Mouse (Mus musculus) right cerebral cortex, postnatal 4 days (tissue): ENCODE data around the gene Ctnnbip1.

Experiments used
- DNase-seq: peaks from one replicate; pipeline ENCODE4 v3.0.0-alpha.2; 2022

Ctnnbip1 gene

DNA sequence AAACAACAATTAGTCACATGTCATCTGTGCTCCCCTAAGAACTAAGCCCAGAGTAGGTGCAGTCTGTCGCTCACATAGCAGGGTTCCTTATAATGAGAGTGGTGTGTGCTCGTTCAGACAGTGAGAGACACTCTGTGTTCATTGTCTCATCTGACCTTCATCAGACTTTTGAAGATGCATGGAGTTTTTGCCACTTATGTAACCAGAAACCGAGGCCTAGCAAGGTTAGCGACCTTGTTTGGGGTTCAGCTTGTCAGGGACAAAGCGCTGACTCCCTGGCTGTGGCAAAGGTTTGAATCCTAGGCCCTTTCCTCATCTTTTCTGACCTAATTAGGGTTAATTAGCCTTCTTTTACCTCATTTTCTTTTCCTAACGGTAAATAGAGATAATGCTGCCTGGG lies 5.9 kb downstream of the Ctnnbip1 start:
- no peak for DNase-seq

DNA sequence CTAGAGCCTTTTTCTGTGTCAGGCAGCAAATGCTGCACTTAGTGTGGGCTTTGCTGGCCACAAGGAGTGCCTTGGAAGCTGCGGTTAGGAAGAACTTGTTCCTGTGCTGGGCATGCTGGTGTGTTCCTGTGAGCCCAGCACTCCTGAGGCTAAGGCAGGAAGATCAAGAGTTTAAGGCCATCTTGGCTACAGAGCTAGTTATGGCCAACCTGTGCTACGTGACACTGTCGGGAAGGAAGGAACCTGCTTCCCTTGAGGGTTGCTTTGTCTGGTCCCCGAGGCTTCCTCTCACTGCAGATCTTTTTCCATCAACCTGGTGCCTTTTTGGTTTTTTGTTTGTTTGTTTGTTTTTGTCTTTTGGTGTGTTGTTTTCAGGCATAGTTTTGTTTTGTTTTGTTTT lies 7.1 kb downstream of the Ctnnbip1 start:
- DNase-seq, result no peak

DNA sequence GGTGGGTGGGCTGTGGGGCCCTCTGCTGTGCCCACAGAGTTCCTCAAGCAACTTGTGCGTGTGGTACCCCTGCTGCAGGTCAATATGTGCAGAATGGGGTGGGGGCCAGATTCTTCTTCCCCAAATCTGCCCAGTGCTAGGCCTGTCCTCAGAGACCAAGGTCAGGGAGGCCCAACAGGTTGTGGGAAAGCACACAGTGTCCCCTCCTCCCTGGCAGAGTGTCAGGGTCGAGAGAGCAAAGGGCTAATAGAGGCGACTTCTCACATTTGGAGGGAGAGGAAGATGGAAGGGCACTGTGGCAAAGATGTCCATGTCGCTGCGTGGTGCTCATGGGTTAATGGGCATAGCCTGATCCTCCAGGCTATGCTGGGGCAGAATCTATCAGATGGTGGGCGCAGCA lies 7.8 kb downstream of the Ctnnbip1 start:
- no peak for DNase-seq

DNA sequence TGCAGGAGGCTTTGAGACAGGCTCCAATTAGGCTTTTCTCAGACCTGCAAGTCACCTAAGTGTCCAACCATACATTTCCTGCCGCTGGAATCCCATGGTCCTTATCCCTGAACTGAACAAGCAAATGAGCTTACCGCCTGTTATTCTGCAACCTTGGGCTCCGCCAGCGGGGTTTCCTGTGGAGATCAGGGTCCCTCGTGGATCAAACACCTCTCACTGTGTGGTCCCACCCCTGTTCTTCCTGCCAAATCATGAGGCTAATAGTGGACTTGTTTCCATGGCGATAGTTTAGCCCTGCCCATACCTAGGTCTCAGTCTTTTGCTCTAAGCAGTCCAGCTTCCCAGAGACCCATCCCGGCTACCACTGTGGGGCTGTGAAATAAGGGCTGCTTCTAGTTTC lies 8.3 kb downstream of the Ctnnbip1 start:
- DNase-seq, result no peak

DNA sequence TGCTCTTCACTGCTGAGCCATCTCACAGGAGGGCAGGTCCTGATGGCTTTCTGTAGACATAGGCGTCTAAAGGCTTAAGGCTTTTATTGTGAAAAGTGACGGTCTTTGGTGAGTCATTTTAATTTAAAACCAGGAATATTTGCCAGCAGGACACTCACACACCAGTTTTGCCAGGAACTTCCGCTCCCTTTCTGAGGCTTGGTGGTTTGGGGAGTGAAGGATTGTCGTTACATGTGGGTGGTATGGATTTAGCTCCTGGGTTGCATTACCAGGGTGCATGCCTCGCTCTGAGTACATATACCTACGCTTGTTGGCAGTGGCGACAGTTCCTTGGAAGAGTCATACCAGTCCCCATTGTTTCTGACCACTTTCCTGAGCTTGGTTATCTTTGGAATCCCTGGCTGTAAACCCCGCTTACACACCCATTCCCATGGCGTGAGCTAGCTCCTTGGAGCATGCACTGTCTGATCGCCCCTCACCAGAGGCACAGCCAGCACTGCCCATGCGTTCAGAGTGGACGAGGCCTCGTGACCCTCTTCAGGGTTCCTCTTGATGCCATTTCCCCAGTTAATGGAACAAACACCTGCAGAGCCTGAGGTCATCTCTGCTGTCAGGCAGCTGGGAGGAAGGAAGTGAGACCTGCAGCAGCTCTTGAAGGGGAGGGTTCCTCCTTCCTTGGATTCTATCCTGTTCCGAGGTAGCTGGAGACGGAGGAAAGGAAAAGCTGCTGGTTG lies 9.8 kb downstream of the Ctnnbip1 start:
- no peak for DNase-seq

DNA sequence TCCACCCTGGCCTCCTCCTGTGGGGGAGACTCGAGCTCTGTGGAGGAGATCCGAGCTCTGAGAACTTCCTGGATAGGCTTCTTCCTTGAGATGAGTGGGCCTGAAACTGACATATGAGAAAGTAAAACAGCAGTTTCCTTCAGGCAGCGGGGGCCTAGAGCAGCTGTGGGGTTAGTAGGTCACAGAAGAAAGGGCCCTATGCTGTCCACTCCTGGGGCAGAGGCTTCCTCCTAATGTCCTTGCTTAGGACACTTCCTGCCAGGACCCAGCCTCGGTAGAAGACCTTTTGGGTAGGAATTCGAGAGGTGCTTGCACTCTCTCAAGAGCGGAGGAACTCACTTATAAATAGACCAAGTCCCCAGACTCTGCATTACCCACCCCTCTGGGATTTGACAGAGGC lies 11.7 kb downstream of the Ctnnbip1 start:
- DNase-seq, result no peak

DNA sequence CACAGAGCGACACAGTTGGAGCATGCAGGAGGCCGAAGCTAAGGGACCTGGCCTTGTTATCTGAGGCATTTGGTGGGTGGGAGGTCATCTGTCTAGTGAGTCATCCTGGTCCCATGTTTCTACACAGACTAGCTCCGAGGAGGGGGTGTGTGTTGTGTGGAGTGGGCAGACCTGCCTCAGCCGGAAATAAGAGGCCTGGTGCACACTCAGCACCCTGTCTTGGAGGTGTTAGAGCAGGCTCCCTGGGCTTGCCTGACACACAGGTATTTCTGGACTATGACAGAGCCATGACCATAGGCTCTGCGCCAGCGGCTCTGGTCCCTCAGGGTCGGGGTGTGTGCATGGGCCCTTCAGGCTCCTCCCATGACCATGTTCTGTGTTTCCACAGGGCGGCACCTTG lies 21.4 kb downstream of the Ctnnbip1 start:
- no peak for DNase-seq

DNA sequence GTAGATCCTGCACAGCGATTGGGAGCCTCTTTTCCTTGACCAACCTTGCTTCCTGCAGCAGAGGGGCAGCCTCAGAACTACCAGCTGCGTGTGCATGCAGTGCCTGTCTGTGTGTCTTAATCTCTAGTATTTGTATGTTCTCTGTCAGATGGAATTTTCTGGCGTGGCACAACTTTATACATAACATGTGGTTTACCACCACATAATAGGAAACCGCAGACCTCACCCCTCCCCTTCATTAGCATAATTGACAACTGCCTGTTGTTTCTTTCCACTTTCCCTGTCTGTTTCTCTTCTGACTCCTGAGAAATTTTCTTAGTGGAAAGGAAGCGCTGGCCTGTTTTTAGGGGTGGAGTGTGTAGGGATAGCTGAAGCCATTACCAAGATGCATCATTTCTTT lies 23.9 kb downstream of the Ctnnbip1 start:
- no peak for DNase-seq

DNA sequence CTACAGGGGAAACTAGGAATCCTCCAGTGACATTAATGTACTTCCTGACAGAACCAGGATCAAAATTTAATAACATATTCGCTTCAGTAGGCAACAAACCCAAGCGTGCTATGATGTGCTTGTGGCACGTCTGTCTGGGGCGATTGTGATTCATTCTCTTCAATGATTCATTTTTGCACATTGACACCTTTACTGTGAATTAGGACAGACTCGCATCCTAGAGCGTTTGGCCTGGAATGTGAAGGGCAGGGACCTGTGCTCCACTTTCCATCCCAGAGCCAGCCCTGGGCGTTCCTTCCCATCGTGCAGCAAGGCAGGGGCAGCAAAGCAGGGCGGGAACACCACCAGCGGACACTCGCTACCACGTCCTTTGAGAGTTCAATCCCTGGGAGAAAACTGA lies 24.4 kb downstream of the Ctnnbip1 start:
- DNase-seq, result no peak

DNA sequence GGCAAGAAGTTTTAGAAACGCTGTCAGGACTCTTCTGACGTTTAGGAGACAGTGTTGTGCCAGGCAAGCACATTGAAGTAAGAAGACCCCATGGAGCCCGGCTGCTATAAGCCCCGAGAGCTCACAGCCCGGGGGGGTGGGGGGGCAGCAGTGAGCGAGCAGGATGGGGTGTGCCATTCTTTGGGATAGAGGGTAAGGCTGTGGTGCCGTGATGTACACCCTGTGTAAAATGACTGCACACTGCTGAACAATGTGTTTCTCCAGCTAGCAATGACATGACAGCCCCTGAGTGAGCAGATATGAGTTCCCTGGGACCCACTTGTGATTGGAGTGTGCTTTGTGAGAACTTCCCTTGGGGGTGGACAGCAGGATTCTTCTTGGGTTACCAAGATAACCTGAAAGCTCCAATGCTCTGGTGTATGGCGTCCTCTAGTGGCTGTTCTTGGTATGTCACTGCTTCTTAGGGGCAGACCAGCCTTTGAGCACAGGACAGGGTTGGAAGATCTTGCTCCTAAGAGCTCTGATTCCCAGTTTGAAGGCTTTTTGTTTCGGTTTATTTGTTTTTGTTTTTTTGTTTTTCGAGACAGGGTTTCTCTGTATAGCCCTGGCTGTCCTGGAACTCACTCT lies 25.0 kb downstream of the Ctnnbip1 start:
- peak; percentile 89 for DNase-seq

DNA sequence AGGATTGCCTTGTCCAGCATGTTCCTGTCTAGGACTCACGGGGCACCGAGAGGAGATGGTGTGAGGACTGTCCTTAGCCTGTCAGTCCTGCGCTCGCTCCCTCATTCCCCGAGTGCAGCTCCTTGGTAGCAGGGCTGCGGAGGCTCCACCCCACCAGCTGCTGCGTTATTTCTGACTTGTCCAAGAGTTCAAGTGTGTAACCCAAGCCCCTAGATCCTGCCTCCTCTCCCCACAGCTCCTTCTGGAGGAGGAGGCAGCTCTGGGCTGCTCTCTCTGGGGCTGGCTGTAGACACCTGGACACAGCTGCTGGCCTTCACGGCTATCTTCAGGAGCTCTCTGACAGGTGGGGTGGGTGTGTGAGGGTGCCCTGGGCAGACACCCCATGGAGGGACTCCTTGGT lies 26.9 kb downstream of the Ctnnbip1 start:
- DNase-seq, result no peak

DNA sequence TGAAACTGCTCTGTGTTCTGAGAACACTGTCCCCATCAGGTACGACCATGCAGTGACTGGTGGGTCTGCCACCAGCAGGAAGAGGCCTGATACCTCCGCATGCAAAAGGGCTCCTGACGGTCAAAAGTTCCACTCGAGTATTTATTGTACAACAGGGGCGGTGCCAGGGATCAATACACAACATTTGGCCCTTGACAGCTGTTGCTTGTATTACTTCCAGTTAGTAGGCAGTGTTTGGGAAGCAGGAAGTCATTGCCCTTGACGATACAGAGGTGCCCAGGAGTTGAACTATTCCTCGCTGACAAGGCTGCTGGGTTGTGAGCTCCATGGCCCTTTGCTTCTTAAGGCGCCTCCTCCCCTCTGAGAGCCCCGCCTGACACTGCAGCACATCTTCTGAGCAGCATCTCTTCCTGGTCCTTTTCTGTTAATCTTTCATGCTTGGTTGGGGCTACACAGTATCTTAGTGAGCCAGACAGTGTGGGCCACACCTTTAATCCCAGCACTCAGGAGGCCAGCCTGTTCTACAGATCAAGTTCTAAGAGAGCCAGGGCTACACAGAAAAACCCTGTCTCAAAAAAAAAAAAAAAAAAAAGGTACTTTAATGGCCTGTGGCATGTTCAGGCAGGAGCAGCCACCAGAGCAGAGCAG lies 28.9 kb downstream of the Ctnnbip1 start:
- DNase-seq, result no peak

DNA sequence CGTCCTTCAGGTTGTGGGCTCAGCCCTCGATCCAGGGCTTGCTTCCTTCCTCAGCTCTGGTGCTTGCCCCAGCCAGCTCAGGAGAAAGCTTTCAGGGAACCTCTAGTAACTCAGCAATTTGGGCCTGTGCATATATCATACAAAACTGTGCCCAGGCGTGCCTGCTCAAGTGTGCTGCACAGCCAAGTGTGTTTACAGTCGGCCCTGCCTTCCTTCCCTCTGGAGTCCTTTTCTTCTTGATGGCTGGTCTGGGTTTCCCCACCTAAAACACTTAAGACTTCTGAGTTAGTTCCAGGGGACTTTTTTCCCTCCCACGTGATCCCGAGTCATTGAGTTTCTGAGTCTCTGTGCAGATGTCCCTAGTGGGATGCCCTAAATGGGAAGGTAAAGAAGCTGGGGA lies 29.5 kb downstream of the Ctnnbip1 start:
- no peak for DNase-seq

DNA sequence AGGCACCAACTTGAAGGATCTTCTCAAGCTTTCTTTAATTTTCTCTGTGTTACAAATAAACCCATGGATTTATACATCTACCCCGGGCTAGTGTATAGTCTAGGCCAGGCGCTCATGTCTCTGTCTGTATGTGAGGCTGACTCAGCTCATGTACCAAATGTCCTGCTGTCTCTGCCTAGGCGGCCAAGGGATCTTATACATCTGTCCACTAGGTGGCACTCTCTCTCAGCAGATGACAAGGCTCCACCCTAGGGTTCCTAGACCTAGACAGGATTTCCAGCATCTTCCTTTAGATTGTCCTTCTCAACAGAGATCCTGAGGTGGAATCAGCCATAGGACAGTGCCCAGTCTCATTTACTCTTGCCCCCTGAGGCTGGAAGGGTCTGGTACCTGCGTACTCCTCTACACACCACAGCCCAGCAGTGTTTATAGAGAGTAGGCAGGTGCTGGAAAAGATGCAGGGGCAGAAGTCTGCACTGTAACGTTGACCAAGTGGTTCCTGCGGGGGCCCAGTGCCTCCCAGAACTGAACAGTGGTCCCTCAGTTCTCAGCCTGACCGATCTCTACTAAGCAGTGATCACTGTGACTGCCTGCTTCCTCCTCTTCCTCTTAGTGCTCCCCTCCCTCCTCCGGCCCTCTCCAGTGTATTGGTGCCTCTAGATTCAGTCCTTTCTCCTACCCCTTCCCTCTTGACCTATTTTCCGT lies 31.3 kb downstream of the Ctnnbip1 start:
- DNase-seq, result peak; percentile 67

DNA sequence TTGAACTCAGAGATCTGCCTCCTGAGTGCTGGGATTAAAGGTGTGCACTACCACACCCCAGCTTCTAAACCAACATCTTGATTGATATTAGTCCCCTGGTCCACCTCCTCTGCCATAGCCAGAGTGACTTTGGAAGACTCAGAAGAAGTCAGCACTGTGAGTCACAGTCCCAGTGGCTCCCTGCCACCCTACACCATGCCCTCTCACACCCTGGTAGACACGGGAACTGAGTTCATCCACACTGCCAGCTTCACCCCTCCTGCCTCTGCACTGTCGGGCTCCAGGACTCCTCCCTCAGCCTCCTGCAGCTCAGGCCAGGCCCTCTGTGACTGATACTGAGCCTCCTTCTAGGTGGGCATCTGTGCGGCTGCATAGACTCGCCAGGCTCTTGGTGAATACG lies 32.8 kb downstream of the Ctnnbip1 start:
- no peak for DNase-seq

DNA sequence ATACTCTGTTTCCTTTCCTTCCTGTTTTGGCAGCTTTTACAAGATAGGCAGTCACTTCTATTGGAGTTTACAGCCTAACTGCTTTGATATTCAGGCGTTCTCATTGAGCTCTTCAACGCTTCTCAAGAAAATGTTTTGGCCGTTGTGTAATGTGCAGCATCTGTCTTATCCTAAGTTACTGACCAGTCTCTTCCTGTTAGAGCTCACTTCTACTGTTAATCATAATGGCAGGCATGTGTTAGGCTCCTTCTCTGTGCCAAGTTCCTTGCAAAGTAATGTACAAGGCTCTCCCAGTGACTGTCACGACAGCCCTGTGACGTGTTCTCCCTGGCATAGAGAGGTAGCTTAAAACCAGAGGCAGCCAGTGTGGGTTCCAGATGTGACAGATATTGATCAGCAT lies 33.7 kb downstream of the Ctnnbip1 start:
- DNase-seq, result no peak

DNA sequence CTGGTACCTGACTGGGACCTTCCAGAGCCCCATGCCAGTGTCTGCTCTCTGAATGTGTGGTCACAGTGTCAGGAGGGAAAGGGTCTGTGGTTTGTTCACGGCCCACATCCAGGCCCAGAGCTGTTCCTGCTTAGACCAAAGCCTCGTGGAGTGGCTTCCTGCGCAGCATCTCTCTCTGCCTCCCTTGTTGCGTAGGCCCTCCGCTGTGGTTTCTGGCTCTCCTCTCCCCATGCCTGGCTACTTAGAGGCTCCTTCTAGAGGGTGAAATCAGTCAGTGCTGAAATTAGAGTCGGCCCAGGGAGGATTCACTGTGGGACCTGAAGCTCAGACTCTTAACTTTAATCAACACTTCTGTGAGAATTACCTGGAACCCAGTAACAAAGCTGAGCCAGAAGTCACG lies 35.8 kb downstream of the Ctnnbip1 start:
- no peak for DNase-seq

DNA sequence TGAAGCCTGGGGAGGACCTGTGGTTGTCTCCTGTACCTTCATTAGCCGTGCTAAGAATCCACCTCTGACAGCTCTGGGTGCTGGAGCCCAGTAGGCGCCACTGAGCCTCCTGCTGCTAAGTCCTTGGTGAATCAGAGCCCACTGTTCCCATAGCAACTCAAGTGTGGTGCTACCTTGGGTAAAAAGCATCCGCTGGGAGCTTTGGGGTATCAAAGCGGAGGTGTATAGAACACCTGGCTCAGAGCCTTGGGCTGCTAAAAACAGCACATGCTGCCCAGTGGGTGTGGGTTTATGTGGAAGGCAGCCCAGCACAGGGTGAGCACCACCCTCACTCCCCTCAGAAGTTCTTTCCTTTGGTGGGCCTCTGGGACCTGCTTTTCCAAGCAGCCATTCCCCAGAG lies 38.1 kb downstream of the Ctnnbip1 start:
- DNase-seq, result no peak

DNA sequence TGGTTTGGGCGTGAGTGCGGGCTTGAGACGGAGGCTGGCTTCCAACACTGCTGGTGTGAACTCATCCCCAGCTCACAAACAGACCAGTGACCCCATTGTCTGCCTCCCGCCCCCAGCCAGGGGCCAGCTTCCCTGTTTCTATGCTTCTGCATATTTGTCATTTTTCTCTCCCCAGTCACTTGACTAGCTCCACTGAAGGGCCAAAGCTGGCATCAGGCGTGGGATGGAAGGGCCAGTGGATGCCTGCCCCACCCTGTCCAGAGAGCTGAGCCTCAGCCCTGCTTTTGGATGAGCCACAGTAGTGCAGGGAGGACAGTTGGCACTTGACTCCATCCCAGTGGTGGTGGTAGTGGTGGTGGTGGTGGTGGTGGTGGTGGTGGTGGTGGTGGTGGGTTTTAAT lies 39.9 kb downstream of the Ctnnbip1 start:
- no peak for DNase-seq

DNA sequence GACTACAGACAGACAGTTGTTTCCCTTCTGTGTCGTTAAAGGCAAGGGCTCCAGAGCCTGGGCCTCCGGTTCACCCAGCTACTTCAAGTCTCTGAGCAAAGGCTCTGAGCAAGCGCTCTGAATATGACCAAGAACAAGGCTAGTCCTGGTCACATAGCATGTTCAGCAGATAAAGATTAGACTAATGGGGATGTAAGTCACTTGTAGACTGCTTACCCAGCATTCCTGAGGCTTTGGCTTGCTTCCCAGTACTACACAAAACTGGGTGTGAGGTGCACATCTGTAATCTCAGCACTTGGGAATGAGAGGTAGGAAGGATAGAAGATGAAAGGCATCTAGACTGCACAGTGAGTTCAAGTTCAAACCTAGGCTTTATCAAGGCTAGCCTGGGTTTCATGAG lies 40.4 kb downstream of the Ctnnbip1 start:
- no peak for DNase-seq

DNA sequence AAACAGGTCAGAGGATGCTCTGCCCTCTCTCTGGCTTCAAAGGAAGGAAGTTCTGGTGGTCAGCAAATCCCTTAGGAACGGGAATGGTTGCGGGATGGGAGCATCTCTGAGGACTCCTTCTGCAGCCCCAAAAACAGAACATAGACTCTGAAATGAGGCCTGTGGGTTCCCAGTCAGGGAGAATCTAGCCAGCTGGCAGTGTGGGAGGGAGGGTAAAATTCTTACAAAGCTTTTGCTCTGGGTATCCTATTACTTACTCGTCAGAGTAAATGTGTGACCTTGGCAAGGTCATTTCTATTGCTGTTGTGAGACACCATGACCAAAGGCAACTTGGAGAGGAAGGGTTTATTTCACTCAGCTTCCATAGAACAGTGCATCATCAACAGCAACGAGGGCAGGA lies 43.4 kb downstream of the Ctnnbip1 start:
- no peak for DNase-seq

DNA sequence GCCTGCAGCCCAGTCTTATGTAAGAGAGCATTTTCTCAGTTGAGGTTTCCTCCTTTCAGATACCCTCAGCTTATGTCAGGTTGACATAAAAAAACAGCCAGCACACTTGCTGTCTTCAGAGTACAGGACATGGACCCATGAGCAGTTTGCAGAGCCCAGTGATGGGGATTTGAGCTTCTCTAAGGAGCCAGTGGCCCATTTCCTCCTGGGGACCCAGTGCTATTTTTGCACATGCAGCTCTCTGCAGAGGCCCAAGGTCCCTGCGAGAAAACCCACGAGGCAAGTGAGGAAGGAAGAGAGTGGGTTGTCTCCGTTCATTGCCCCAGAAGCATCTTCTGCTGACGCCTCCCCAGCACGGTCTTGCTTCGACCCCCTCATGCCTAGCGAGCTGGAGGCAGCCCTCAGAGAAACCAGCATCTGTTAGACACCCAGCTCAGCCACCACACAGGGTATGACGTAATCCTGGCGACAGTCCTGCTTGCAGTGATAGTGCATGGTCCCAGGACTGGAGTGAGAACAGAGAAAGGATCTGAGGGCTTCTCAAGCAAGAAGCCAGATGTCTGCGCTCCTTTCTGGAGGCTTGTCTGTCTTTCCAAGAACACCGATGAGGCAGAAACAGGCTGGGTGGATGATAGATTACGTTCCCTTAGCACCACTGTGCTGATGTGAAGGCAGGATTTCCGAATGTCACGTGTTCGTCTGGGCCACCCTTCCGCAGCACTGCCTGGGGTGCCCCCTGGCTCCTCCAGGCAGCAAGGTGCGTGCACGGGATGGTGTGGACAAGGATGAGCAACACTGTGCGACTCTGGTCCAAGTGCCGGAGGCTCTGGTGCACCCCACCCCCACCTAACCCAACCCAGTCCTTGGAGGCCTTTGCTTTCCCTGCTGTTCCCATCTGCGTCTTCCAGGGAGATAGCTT lies 44.2 kb downstream of the Ctnnbip1 start:
- DNase-seq, result peak; percentile 57

DNA sequence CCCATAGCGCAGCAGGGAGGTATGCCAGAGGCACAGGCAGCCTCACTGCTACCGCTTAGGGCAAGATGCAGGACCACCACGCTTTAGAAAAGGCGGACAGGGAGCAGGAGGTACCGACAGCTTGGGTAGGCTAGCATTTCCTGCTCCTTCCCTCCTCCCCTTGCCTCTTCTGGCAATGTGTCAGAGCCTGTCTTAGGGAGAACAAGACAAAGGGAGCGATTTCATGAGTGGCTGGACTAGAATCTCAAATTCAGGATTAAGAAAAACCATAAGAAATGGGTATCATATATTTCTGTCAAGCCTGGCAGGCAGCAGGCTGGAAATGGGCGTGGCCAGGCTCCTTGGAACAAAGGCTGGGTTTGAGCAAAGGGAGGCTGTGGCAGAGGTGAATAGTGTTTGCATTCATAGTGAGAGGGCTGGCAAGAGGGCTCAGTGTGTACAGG lies 44.9 kb downstream of the Ctnnbip1 start:
- peak; percentile 47 for DNase-seq
